Mouse (Mus musculus) spleen, postnatal 4 days (tissue): ENCODE data around the gene Hsd17b6.

Experiments
- DNase-seq, 2 experiments: peaks; one replicate each; pipeline ENCODE4 v3.0.0; 2022; ENCODE audit warnings: low spot score in 2 of 2

Gene Hsd17b6

GRCm38 (mm10) chr10:127945432-127946064 lies 61.9 kb downstream of the Hsd17b6 start:
- DNase-seq: peak in 1 of 2 experiments; percentile 18
